Mouse (Mus musculus): ENCODE measurements around the gene Sec14l2.

Gene Sec14l2

DNA sequence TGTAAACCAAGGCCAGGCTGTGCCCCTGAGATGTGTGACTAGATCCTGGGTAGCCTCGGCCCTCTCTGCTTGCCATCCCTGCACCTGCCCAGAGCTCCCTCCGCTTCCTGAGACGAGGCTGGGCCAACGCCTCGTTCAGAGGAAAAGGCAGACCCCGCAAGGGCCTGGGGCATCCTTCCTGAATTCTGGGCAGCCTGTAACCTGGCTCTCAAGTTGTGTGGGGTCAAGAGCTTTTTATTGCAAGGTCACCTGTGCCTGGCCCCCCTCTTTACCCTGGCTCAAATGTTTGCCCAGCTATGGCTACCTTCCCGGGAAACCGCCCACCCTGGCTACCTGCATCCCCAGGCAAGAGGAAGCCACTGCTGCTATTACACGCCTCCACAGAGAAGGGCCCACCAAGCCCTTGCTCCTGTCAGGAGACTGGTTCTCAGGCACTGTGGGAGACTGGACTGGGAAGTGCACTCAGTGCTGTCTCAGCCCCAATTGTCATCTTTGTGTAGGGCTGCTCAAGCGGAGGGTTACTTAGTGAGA lies 26.1 kb downstream of the Sec14l2 start:
- peak in 1 of 2 experiments; percentile 19 for DNase-seq

- DNase-seq, result peak; percentile 98 to 99
Observed at GRCm38 (mm10) chr11:4096054-4096984, 26.9 kb downstream of the Sec14l2 start.

- peak; percentile 60 to 63 for DNase-seq
Observed at GRCm38 (mm10) chr11:4095171-4096053, 27.8 kb downstream of the Sec14l2 start, which contains the start of gene Mtfp1. Gene Mtfp1, minus strand, starts transcription at chr11:4095445.

GRCm38 (mm10) chr11:4094378-4095170 lies 28.6 kb downstream of the Sec14l2 start:
- DNase-seq, result peak; percentile 58 to 82

DNA sequence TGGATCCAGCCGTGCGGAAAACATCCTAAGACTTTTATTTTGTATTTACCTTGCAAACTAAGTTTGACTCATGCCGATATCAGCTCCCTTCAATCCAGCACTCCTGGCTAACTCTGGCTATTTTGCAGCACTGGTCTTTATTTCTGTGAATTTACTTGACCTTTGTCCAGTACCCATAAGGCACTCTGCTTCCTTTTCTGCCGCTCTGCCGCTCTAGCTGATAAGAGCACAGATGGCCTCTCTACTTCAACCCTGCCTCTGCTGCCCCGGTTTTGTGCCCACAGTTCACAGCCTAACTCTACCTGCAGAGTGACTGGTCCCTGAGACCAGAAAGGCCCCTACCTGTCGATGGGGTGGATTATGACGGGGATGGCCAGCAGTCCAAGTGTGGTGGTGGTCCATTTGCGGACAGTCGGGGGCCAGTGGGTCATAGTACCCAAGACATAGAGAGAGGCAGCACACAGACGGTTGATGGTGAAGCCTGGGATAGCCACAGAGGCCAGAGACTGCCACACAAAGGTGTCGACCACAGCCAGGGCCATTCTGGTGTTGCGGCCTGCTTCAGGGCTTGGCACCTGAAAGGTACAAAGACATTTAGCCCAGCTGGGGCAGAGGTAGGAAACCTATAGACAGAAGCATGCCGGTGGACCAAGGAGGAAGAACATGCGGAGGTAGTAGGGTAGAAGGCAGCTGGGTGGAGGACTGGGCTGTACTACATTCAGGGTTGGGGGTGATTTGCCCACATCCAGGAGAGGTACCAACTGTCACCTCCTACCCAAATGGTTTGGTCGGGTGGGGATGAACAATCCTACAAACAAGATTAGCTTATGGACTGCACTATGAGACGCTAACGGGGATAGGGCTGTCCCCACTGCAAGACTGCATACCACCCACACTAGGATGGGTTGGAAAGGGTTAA lies 29.5 kb downstream of the Sec14l2 start:
- DNase-seq, result no peak

DNA sequence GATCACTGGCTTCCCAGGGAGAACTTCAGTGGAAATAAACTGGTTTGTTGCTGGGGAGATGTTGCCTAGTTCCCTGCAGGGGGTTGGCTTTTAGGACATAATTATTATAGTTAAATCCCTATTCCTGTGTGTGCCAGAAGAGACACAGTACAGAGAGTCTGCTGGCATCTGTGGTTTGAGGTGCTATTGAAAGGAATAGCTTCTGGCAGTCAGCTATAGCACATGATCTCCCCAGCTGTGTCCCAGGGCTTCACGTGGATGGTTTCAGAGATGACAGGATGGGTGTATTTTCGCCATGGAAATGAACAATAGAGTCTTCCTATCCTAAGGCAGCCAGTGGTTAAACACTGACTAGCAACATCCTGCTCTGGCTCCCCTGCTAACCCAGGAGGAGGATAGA lies 35.9 kb downstream of the Sec14l2 start:
- DNase-seq, result no peak

DNA sequence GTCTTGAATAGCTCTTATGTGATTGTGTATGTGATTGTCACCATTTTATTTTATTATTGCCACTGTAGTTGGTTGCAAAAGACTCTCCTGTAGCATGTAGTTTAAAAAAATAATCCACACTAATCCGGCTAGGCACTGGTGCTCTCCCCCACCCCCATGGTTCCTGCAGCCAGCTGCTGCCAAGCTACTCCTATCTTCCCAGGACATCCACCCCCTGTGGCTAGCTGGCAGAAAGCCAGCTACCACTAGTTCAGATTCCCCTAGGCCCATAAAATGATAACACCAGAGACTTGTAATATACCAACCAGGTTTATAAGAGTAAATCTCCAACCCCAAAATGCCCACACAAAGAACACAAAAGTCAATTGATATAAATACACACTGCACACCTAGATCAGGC lies 37.0 kb downstream of the Sec14l2 start:
- no peak for DNase-seq

DNA sequence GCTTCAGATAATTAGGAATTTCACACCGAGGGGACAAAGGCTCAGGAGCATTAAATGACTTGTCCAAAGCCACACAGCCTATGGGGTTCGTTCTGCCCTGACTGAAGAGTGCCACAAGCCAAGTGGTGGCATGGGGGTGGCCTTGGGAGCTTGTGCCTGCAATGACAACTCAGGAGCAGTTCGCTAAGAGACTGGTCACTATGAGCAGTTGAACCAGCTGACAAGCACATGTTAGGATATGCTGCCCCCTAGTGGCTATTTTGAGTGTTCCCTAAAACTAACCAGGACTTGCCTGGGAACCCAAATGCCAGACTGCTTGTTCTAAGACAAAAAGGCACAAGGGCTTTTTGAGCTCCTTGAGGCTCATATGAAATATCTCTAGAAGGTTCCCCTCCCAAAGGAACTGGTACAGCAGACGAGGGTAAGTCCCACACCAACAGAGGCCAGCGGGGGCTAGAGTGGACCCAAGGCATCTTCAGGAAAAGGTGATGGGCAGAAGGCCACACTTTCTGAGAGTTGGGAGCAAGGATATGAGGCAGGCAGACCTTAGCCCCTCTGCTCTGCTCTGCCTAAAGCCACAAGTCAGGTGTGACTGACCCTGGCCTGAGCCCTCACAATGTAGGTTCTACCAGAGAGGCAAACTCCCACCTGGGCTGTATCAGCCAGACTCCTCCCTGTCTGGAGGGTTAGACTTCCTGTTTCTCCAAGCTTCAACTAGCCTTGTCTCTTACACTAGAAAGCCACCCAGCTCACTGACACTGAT lies 39.7 kb downstream of the Sec14l2 start:
- peak in 1 of 2 experiments; percentile 68 for DNase-seq

DNA sequence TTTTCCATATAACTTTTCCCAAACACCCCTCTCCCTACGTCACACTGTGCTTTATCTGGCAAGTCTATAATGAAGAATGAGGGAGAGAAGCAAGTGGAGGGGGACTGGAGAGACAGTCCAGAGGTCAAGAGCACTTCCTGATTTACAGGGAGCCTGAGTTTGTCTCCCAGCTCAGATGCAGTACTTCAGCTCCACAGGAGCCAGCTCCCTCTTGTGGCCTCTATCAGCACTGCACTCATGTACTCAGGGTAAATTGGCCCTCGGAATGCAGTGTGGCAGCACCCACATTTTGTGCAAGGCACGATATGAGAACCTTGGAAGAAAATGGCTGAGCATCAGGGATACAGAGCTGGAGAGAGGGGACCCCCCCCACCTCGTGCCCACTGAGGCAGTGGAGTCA lies 43.0 kb downstream of the Sec14l2 start:
- DNase-seq, result peak; percentile 42 to 66

- DNase-seq, result no peak
Observed at GRCm38 (mm10) chr11:4078267-4078933, 44.8 kb downstream of the Sec14l2 start.

- peak; percentile 55 to 58 for DNase-seq
Observed at GRCm38 (mm10) chr11:4076633-4077032, 46.6 kb downstream of the Sec14l2 start.

DNA sequence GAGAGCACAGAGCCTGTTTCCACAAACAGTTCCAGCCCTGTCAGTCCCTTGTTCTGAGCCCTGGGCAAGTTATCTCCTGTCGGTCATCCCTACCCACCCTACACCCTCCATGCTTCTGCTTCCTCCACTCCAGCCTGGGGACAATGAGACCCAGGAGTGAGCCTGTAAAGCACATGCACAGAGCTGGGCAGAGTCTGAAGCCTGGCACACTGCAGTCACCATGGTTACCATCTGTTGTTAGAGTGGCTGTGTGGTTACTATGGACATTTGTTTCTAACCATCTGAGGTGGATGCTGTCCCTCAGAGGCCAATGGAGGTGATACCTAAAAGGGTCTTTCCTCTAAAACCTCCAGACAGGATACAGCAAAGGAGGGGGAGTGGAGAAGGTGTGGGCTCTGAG lies 53.6 kb downstream of the Sec14l2 start:
- DNase-seq, result no peak

GRCm38 (mm10) chr11:4064627-4065122 lies 58.5 kb downstream of the Sec14l2 start, which contains the start of gene Sec14l3:
Gene Sec14l3, plus strand, starts transcription at chr11:4064841.
- peak; percentile 66 to 82 for DNase-seq

DNA sequence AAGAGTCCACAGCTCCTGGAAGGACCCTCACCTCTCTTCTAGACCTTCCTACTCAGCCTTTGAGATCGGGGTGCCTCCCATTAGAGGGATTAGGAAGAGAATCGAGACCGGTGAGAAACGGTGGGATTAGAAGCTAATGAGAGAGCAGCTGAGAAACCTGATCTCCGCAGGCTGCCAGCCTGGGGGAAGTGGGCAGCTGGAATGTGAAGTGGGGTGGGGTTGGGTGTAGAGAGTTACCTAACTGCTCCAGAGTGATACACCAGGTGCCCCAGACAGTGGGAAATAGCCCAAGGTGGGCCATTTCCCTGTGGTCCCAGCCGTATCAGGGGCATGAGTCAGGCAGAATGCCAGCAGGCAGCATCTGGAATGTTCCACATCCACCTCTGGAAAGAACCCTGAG lies 60.2 kb downstream of the Sec14l2 start:
- DNase-seq, result peak; percentile 63 to 84

DNA sequence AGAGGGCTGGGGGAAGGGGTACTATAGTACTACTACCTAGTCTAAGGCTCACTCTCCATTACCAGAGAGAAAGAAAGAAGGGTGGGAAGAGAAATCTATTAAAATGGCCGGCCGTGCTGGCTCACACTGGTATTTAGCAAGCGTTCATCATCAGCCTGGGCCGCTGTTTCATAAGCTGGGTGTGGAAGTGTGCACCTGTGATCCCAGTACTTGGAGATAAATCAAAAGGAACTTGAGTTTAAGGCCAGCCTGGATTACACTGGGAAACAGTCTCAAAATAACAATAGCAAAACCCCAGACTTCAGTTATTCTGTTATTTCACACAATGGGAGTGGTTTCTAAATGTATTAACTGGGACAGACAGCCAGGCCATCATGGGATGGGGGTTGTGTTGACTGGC lies 60.7 kb downstream of the Sec14l2 start:
- DNase-seq, result no peak

DNA sequence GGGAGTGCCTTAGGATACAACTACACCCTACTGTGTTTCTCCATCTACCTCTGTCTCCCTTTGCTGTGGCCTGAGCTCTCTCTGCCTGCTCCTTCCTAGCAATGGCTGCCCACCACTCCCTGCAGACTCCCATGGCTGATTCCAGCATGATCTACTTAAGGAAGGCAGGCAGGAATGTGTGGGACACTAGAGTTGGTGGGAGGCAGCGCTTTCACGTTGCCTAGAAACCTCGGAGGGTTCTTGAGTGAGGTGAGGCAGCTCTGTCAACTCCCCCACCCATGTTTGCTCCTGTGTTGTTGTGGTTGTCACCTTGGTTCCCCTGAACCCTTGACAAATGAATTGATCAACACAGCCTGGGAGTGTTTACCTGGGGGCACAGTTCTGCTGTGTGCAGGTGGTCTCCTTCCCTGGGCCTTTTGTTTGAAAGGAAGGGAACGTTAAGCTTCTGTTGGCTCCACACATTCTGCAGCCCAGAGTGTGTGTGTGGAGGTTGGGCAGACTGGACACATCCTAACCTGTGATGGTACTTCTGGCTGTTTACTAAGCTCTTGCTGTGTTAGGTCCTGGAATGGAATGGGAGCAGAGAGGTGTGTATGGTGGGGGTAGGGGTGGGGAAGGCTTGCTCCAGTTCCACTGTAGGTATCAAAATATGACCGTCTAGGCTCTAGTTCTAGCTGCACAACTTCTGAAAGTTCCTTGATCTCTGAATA lies 62.2 kb downstream of the Sec14l2 start:
- peak; percentile 62 to 79 for DNase-seq

DNA sequence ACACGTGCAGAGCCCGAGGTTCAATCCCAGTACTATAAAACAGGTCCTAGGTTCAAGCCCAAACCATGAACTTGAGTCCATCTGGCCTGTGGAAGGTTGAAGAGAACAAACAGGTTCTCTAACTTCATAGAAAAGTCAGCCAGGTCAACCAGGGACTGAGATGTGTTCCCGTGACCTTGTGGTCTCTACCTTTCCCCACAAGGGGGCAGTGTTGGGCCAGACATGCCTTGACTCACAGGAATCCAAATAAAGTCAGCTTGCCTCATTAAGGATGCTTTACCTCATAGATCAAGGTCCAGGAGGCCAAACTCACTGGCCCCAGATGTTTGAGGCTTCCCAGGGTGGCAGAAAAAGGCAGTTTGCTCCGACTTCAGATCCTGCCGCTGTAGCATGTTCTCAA lies 69.6 kb downstream of the Sec14l2 start:
- DNase-seq, result peak; percentile 70 to 82

- DNase-seq, result no peak
Observed at GRCm38 (mm10) chr11:4048438-4048837, 74.8 kb downstream of the Sec14l2 start.

GRCm38 (mm10) chr11:4047766-4048165 lies 75.4 kb downstream of the Sec14l2 start:
- DNase-seq, result no peak
